Mouse (Mus musculus) midbrain, postnatal 0 days (tissue): ENCODE data around the gene Sdf2. TPM values are rescaled to one million over a fixed set of nuclear protein-coding genes. Genes with fewer than 3 reads are reported as not detected.
A peak's percentile ranks its signal among the peaks of the same experiment; 100 is the strongest.

ENCODE experiments used
- ATAC-seq: fragments of 200-750 bp; cut with Nextera tagmentation; 2 replicates; pipeline ENCODE4 v1.8.0; 2017; ENCODE audit warnings: moderate number of reproducible peaks, mild to moderate bottlenecking, moderate TSS enrichment, moderate library complexity; ENCODE audit not compliant: low FRiP score
- DNase-seq: peaks from one replicate; pipeline ENCODE4 v3.0.0-alpha.2; 2015; ENCODE audit warnings: low spot score
- H3K27ac ChIP-seq: fragments of 300-500 bp; sonication (generic); 2 replicates; pipeline ENCODE4 v1.5.1; 2014; ENCODE audit warnings: low read depth, mild to moderate bottlenecking, low read length, mixed read lengths
- H3K27me3 ChIP-seq: fragments of 300-500 bp; sonication (generic); 2 replicates; pipeline ENCODE4 v1.6.1; 2014; ENCODE audit warnings: low read length, control low read depth, mixed read lengths; ENCODE audit not compliant: insufficient read depth
- H3K36me3 ChIP-seq: fragments of 300-500 bp; sonication (generic); 2 replicates; pipeline ENCODE4 v1.6.1; 2014; ENCODE audit warnings: low read length, control low read depth, mixed read lengths; ENCODE audit not compliant: insufficient read depth
- H3K4me1 ChIP-seq: fragments of 300-500 bp; sonication (generic); 2 replicates; pipeline ENCODE4 v1.6.1; 2014; ENCODE audit warnings: mild to moderate bottlenecking, control low read depth, antibody characterized with exemption, low read length, mixed read lengths; ENCODE audit not compliant: insufficient read depth
- H3K4me2 ChIP-seq: fragments of 300-500 bp; sonication (generic); 2 replicates; pipeline ENCODE4 v1.6.1; 2014; ENCODE audit warnings: low read depth, mild to moderate bottlenecking, low read length, mixed read lengths; ENCODE audit not compliant: poor library complexity, severe bottlenecking
- H3K4me3 ChIP-seq: fragments of 300-500 bp; sonication (generic); 2 replicates; pipeline ENCODE4 v1.5.1; 2014; ENCODE audit warnings: low read depth, mild to moderate bottlenecking, low read length, moderate library complexity
- H3K9ac ChIP-seq: fragments of 300-500 bp; sonication (generic); replicated peaks from 2 replicates; pipeline ENCODE4 v1.6.1; 2014; ENCODE audit warnings: mild to moderate bottlenecking, low read length, moderate library complexity, mixed read lengths; ENCODE audit not compliant: poor library complexity, severe bottlenecking
- H3K9me3 ChIP-seq: fragments of 300-500 bp; sonication (generic); 2 replicates; pipeline ENCODE4 v1.6.1; 2016; ENCODE audit warnings: low read length, control low read depth
- CTCF ChIP-seq: IDR thresholded peaks from 2 replicates; pipeline ENCODE4 v1.5.1; 2016; ENCODE audit warnings: antibody characterized with exemption, mild to moderate bottlenecking
- WGBS: fragments of 180-500 bp; shearing (Covaris S2); extraction: QIAGEN DNeasy Blood & Tissue Kit; methylation state at CpG from one replicate; pipeline ENCODE4 v1.1.7; 2014; 5-methylcytosine and 5-hydroxymethylcytosine counted together
- polyA plus RNA-seq: library from polyadenylated mRNA; unstranded; fragments of >200 nt; fragmentation: Nextera tagmentation; extraction: Ambion mirVana; gene quantifications from 2 replicates; pipeline ENCODE4 v1.2.1, GENCODE M21; 2015
- total RNA-seq: library from RNA; depleted of rRNA; stranded (reverse); fragments of >200 nt; gene quantifications from 2 replicates; pipeline ENCODE4 v1.2.3, GENCODE M21; 2014; rRNA removed

Gene Sdf2
- total and polyA plus RNA-seq, 2 experiments from 2014 or later: 106 to 115 TPM

GRCm38 (mm10) chr11:78294585-78294984, 49.0 kb downstream of the Sdf2 start:
- TF ChIP-seq CTCF: no peak
- Histone ChIP-seq H3K4me3 (no peak overlapping the region), H3K4me2 (no peak overlapping the region), H3K36me3 (peaks cover 6% of the 10 kb centered on the region; the same call in 1 of the 2 replicates), H3K9ac (no peak overlapping the region), H3K4me1 (no peaks in the 10 kb centered on the region), H3K27ac (no peak overlapping the region), H3K9me3 (no peaks in the 10 kb centered on the region), H3K27me3 (no peaks in the 10 kb centered on the region)
- DNase-seq: no peak
- ATAC-seq: no peak
- 98% methylated on average over 6 of the region's 6 CpGs for WGBS

GRCm38 (mm10) chr11:78300917-78301316, 55.4 kb downstream of the Sdf2 start:
- TF ChIP-seq CTCF: no peak
- no peaks in the 10 kb centered on the region for H3K36me3 ChIP-seq
- peak overlapping the region; percentile 46; the same call in 1 of the 2 replicates for H3K9ac ChIP-seq
- H3K27me3 ChIP-seq: no peaks in the 10 kb centered on the region
- no peak for ATAC-seq
- peak overlapping the region; percentile 100 for H3K4me2 ChIP-seq
- no peaks in the 10 kb centered on the region for H3K9me3 ChIP-seq
- H3K4me1 ChIP-seq: no peaks in the 10 kb centered on the region
- WGBS: 71% methylated on average over 7 of the region's 7 CpGs
- peak overlapping the region; percentile 57 for H3K4me3 ChIP-seq
- no peak for DNase-seq
- no peak overlapping the region for H3K27ac ChIP-seq

- ATAC-seq (peak; percentile 90), DNase-seq (peak; percentile 93)
- no peak for TF ChIP-seq CTCF
- Histone ChIP-seq H3K4me2 (peak within 1 kb of the TSS; percentile 100), H3K4me3 (peak within 1 kb of the TSS; percentile 57), H3K9me3 (no peaks in the 10 kb centered on the region), H3K36me3 (no peaks in the 10 kb centered on the region), H3K9ac (peak within 1 kb of the TSS; percentile 50), H3K4me1 (no peaks in the 10 kb centered on the region), H3K27ac (no peak within 1 kb of the TSS), H3K27me3 (no peaks in the 10 kb centered on the region)
- WGBS: under 1% methylated on average over 47 of the region's 49 CpGs
Observed at GRCm38 (mm10) chr11:78301357-78302084, 56.0 kb downstream of the Sdf2 start, which contains the start of gene Spag5. Spag5 (plus strand) TSS chr11:78301529.

Other genes with a start within 250 kb of the Sdf2 start
- gene Dhrs13, start 213.5 kb upstream of the Sdf2 start, total RNA-seq: 69.3 and 77.7 TPM in 2 replicates
- gene Dhrs13, start 213.5 kb upstream of the Sdf2 start, polyA plus RNA-seq: 61.9 and 62.1 TPM in 2 replicates
- gene Flot2, start 207.8 kb upstream of the Sdf2 start, total RNA-seq: 67.3 and 87.1 TPM in 2 replicates
- gene Flot2, start 207.8 kb upstream of the Sdf2 start, polyA plus RNA-seq: 92.7 and 97.9 TPM in 2 replicates
- gene Eral1, start 165.4 kb upstream of the Sdf2 start, total RNA-seq: 30.7 and 39.2 TPM in 2 replicates
- gene Eral1, start 165.4 kb upstream of the Sdf2 start, polyA plus RNA-seq: 26.1 and 27.4 TPM in 2 replicates
- 27.2 and 34.5 TPM in 2 replicates for gene Fam222b, start 151.1 kb upstream of the Sdf2 start, total RNA-seq
- 28.2 and 29.1 TPM in 2 replicates for gene Fam222b, start 151.1 kb upstream of the Sdf2 start, polyA plus RNA-seq
- 80.5 and 89.5 TPM in 2 replicates for gene Traf4, start 80.2 kb upstream of the Sdf2 start, total RNA-seq
- 68.4 and 71.1 TPM in 2 replicates for gene Traf4, start 80.2 kb upstream of the Sdf2 start, polyA plus RNA-seq
- gene Nek8, start 69.1 kb upstream of the Sdf2 start, total RNA-seq: 7.1 and 7.6 TPM in 2 replicates
- gene Nek8, start 69.1 kb upstream of the Sdf2 start, polyA plus RNA-seq: 4.5 and 5.7 TPM in 2 replicates
- gene Tlcd1, start 69.0 kb upstream of the Sdf2 start, total RNA-seq: 12.6 and 24.0 TPM in 2 replicates
- 18.1 and 25.4 TPM in 2 replicates for gene Tlcd1, start 69.0 kb upstream of the Sdf2 start, polyA plus RNA-seq
- 753 and 863 TPM in 2 replicates for gene Rpl23a, start 62.2 kb upstream of the Sdf2 start, total RNA-seq
- 853 and 860 TPM in 2 replicates for gene Rpl23a, start 62.2 kb upstream of the Sdf2 start, polyA plus RNA-seq
- 71.3 and 78.4 TPM in 2 replicates for gene Rab34, start 57.3 kb upstream of the Sdf2 start, total RNA-seq
- gene Rab34, start 57.3 kb upstream of the Sdf2 start, polyA plus RNA-seq: 65.0 and 65.5 TPM in 2 replicates
- 1.0 TPM in 2 replicates for gene Proca1, start 52.4 kb upstream of the Sdf2 start, total RNA-seq
- gene Proca1, start 52.4 kb upstream of the Sdf2 start, polyA plus RNA-seq: 3.3 and 4.8 TPM in 2 replicates
- 37.4 and 37.6 TPM in 2 replicates for gene Supt6, start 241 bp downstream of the Sdf2 start, total RNA-seq
- gene Supt6, start 241 bp downstream of the Sdf2 start, polyA plus RNA-seq: 19.0 and 19.4 TPM in 2 replicates
- gene 2610507B11Rik, start 16.0 kb downstream of the Sdf2 start, total RNA-seq: 71.1 and 71.4 TPM in 2 replicates
- 40.8 and 49.2 TPM in 2 replicates for gene 2610507B11Rik, start 16.0 kb downstream of the Sdf2 start, polyA plus RNA-seq
- 0.22 and 0.38 TPM in 2 replicates for gene BC030499, start 45.1 kb downstream of the Sdf2 start, total RNA-seq
- 0.12 TPM in 1 of 2 replicates, not detected in the other for gene BC030499, start 45.1 kb downstream of the Sdf2 start, polyA plus RNA-seq
- 3.1 and 3.6 TPM in 2 replicates for gene Spag5, start 55.8 kb downstream of the Sdf2 start, total RNA-seq
- 2.2 and 2.4 TPM in 2 replicates for gene Spag5, start 55.8 kb downstream of the Sdf2 start, polyA plus RNA-seq
- 265 and 359 TPM in 2 replicates for gene Aldoc, start 77.2 kb downstream of the Sdf2 start, total RNA-seq
- gene Aldoc, start 77.2 kb downstream of the Sdf2 start, polyA plus RNA-seq: 224 and 305 TPM in 2 replicates
- 62.4 and 67.2 TPM in 2 replicates for gene Pigs, start 82.7 kb downstream of the Sdf2 start, total RNA-seq
- 82.6 and 91.0 TPM in 2 replicates for gene Pigs, start 82.7 kb downstream of the Sdf2 start, polyA plus RNA-seq
- 93.5 and 141 TPM in 2 replicates for gene Unc119, start 97.7 kb downstream of the Sdf2 start, total RNA-seq
- gene Unc119, start 97.7 kb downstream of the Sdf2 start, polyA plus RNA-seq: 79.6 and 83.4 TPM in 2 replicates
- not detected in 2 replicates for gene Foxn1, start 140.8 kb downstream of the Sdf2 start, total RNA-seq
- gene Foxn1, start 140.8 kb downstream of the Sdf2 start, polyA plus RNA-seq: not detected in 2 replicates
- gene Slc13a2, start 176.5 kb downstream of the Sdf2 start, total RNA-seq: not detected in 2 replicates
- gene Slc13a2, start 176.5 kb downstream of the Sdf2 start, polyA plus RNA-seq: not detected in 2 replicates
- gene Slc46a1, start 220.0 kb downstream of the Sdf2 start, total RNA-seq: 15.0 and 17.5 TPM in 2 replicates
- gene Slc46a1, start 220.0 kb downstream of the Sdf2 start, polyA plus RNA-seq: 19.1 and 19.6 TPM in 2 replicates